Mouse (Mus musculus) macrophage (primary cell): ENCODE results near the gene Wnt7a. TPM values are rescaled to one million over a fixed set of nuclear protein-coding genes. Genes with fewer than 3 reads are reported as not detected.

ENCODE experiments used
- H3K27ac ChIP-seq: fragments of 350-480 bp; formaldehyde crosslinking; 2 replicates; pipeline ENCODE4 v1.9.0; 2021
- H3K36me3 ChIP-seq: fragments of 350-480 bp; formaldehyde crosslinking; 2 replicates; pipeline ENCODE4 v1.9.0; 2021; ENCODE audit errors: inconsistent target
- H3K4me3 ChIP-seq: fragments of 350-480 bp; formaldehyde crosslinking; 2 replicates; pipeline ENCODE4 v1.9.0; 2021; ENCODE audit errors: inconsistent target
- H3K79me2 ChIP-seq: fragments of 350-480 bp; formaldehyde crosslinking; 2 replicates; pipeline ENCODE4 v1.9.0; 2021; ENCODE audit errors: inconsistent target
- WGBS: methylation state at CpG from one replicate; pipeline ENCODE4 v1.1.7; 2026; ENCODE audit warnings: inconsistent platforms; ENCODE audit not compliant: missing documents; 5-methylcytosine and 5-hydroxymethylcytosine counted together
- polyA plus RNA-seq: library from polyadenylated mRNA; stranded (reverse); fragments of 250-400 nt; gene quantifications from 3 replicates; pipeline ENCODE4 v1.2.4, GENCODE M21; 2018; ENCODE audit warnings: inconsistent platforms

Gene Wnt7a
- polyA plus RNA-seq, 1 experiment from 2014 or later: not detected

GRCm38 (mm10) chr6:91410168-91410780 is 889 bp downstream of the Wnt7a start:
- H3K4me3 ChIP-seq: no peak overlapping the region
- no peaks in the 10 kb centered on the region for H3K79me2 ChIP-seq
- WGBS: 4% methylated on average over 25 of the region's 26 CpGs
- no peak overlapping the region for H3K27ac ChIP-seq
- no peaks in the 10 kb centered on the region for H3K36me3 ChIP-seq

GRCm38 (mm10) chr6:91409448-91410167 is 1.6 kb downstream of the Wnt7a start:
- H3K27ac ChIP-seq: no peak overlapping the region
- H3K4me3 ChIP-seq: no peak overlapping the region
- H3K79me2 ChIP-seq: no peaks in the 10 kb centered on the region
- 4% methylated on average over 34 of the region's 34 CpGs for WGBS
- H3K36me3 ChIP-seq: no peaks in the 10 kb centered on the region

GRCm38 (mm10) chr6:91408616-91409015 is 2.5 kb downstream of the Wnt7a start:
- H3K27ac ChIP-seq: no peak overlapping the region
- 84% methylated on average over 13 of the region's 13 CpGs for WGBS

GRCm38 (mm10) chr6:91401591-91401990 is 9.6 kb downstream of the Wnt7a start:
- Histone ChIP-seq H3K4me3 (no peak overlapping the region), H3K79me2 (no peaks in the 10 kb centered on the region), H3K36me3 (no peaks in the 10 kb centered on the region), H3K27ac (no peak overlapping the region)
- 72% methylated on average over 5 of the region's 5 CpGs for WGBS

More at GRCm38 (mm10) chr6:91408616-91409015, 2.5 kb downstream of the Wnt7a start:
- Histone ChIP-seq H3K36me3 (no peaks in the 10 kb centered on the region), H3K4me3 (no peak overlapping the region), H3K79me2 (no peaks in the 10 kb centered on the region)

GRCm38 (mm10) chr6:91400514-91400913 is 10.6 kb downstream of the Wnt7a start:
- Histone ChIP-seq H3K79me2 (no peaks in the 10 kb centered on the region), H3K4me3 (no peak overlapping the region), H3K36me3 (no peaks in the 10 kb centered on the region), H3K27ac (no peak overlapping the region)
- 47% methylated on average over 12 of the region's 12 CpGs for WGBS

- WGBS: 32% methylated on average over 5 of the region's 5 CpGs
- H3K36me3 ChIP-seq: no peaks in the 10 kb centered on the region
- no peak overlapping the region for H3K4me3 ChIP-seq
- H3K79me2 ChIP-seq: no peaks in the 10 kb centered on the region
- no peak overlapping the region for H3K27ac ChIP-seq
Measured at GRCm38 (mm10) chr6:91392475-91393174, 18.5 kb downstream of the Wnt7a start.

DNA sequence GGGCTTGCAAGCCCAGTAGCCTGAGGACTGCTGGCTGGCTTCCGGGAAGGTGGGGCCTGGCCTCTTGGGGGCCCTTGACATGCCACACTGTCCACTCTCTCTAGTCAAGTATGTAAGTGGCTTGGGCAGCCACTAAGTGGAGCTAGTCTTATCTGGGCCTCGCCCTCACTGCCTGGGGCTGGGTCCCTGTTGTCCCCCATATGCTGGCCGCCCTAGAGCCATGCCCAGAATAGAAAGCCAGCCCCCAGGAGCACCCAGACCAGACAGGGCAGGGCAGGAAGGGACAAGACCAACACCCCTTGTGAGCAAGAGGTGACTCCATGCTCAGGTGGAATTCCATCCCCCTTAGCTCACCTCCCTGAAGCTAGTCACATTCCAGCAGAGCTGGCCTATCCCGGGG is 22.0 kb downstream of the Wnt7a start:
- Histone ChIP-seq H3K4me3 (no peak overlapping the region), H3K36me3 (no peaks in the 10 kb centered on the region), H3K27ac (no peak overlapping the region), H3K79me2 (no peaks in the 10 kb centered on the region)
- 91% methylated on average over 4 of the region's 4 CpGs for WGBS

DNA sequence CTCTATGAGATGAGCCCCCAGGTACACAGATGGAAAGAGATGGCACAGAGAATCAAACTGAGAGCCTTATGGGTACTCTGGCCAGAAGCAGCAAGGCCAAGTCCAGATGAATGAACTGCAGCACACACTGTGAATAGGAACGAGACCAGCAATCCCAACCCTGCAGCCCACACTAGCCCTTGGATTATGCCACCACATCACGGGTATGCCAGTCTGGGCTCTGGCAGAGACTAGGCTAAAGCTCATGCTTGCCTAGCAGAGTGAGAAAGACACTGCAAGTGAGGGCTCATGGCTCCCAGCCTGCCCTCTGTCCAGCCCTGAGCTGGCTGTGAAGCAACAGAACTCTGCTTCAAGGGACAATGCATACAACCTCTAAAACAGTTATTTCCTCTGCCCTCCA is 26.7 kb downstream of the Wnt7a start:
- WGBS: 90% methylated on average over 2 of the region's 2 CpGs
- Histone ChIP-seq H3K79me2 (no peaks in the 10 kb centered on the region), H3K36me3 (no peaks in the 10 kb centered on the region), H3K27ac (no peak overlapping the region), H3K4me3 (no peak overlapping the region)

DNA sequence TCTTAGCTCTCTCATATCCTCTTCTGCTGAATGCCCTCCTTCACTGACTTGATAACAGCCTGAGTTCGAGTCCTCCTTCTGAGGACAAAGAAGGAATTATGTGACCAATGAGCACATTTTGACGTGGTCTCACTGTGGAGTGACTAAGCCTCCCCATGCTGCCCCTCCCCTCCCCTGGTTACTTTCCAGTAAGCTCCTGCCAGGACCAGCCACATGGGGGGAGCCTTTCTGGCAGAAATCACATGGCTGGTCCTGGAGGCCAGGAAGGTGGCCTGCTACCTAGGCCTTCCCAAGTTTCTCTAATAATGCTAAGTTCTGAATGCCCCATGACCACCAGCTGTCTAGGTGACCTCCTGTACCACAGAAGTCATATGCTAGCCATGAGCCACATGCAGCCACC is 27.3 kb downstream of the Wnt7a start:
- H3K36me3 ChIP-seq: no peaks in the 10 kb centered on the region
- 90% methylated on average over 2 of the region's 2 CpGs for WGBS
- no peak overlapping the region for H3K4me3 ChIP-seq
- H3K27ac ChIP-seq: no peak overlapping the region
- no peaks in the 10 kb centered on the region for H3K79me2 ChIP-seq

GRCm38 (mm10) chr6:91383303-91383702 is 27.9 kb downstream of the Wnt7a start:
- Histone ChIP-seq H3K79me2 (no peaks in the 10 kb centered on the region), H3K36me3 (no peaks in the 10 kb centered on the region), H3K4me3 (no peak overlapping the region), H3K27ac (no peak overlapping the region)
- 75% methylated on average over 1 of the region's 1 CpGs for WGBS

DNA sequence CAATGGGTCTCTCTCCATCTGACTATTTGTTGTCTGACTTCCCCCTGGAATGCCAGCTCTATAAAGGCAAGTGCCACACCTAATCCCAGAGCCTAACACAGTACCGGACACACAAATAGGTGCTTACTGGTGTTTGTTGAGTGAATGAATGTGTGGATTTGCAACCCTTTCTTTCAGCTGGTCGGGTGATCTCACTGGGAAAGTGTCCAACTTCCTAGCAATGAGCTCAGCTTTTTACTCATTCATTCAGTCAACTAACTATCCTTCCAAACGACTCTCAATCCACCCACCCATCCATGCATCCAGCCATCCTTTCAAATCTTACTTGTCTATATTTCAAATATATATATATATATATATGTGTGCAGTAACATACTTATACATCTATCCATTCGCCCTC is 31.3 kb downstream of the Wnt7a start:
- Histone ChIP-seq H3K27ac (no peak overlapping the region), H3K79me2 (no peaks in the 10 kb centered on the region), H3K4me3 (no peak overlapping the region), H3K36me3 (no peaks in the 10 kb centered on the region)
- 83% methylated on average over 4 of the region's 4 CpGs for WGBS

DNA sequence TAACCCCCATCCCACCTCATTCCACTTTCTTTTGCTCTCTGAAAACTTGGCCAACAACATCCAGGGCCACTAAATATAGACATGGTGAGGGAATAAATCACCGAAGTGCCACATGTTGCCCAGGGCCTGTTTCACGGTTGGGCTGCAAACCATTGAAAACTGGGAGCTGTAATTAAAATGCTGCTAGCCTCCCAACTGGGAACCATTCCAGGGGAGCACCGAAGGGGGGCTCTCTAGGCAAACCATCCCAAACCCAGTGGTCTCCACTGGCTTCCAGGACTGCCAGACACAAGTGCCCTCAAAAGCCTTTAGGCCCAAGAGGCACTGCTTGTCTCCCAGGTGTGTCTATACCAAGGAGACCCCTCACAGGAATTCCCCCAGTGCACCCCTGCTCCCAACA is 31.9 kb downstream of the Wnt7a start:
- WGBS: 81% methylated on average over 3 of the region's 3 CpGs
- H3K36me3 ChIP-seq: no peaks in the 10 kb centered on the region
- H3K4me3 ChIP-seq: no peak overlapping the region
- no peaks in the 10 kb centered on the region for H3K79me2 ChIP-seq
- H3K27ac ChIP-seq: no peak overlapping the region

DNA sequence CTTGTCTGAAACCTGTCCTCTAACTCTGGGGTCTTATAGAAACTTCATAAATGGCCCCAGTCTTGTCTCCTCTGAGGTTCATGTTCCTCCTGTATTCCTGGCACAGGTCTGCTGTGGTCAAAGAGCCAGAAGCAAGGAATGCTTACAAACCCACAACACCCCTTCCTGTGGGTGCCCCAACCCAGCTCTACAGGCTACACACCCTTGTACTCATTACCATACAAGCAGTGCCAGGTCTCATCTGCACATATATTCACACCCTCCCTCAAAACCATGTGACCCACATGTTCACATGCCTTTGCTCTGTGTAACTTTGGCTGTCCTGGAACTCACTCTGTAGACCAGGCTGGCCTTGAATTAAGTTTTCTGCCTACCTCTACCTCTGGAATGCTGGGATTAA is 38.2 kb downstream of the Wnt7a start:
- no peak overlapping the region for H3K27ac ChIP-seq
- H3K4me3 ChIP-seq: no peak overlapping the region
- H3K36me3 ChIP-seq: no peaks in the 10 kb centered on the region
- H3K79me2 ChIP-seq: no peaks in the 10 kb centered on the region

GRCm38 (mm10) chr6:91372586-91372971 is 38.6 kb downstream of the Wnt7a start:
- H3K79me2 ChIP-seq: no peaks in the 10 kb centered on the region
- H3K27ac ChIP-seq: no peak overlapping the region
- WGBS: 16% methylated on average over 3 of the region's 3 CpGs

GRCm38 (mm10) chr6:91371912-91372585 is 39.1 kb downstream of the Wnt7a start:
- H3K79me2 ChIP-seq: no peaks in the 10 kb centered on the region

More at GRCm38 (mm10) chr6:91372586-91372971, 38.6 kb downstream of the Wnt7a start:
- H3K36me3 ChIP-seq: no peaks in the 10 kb centered on the region
- H3K4me3 ChIP-seq: no peak overlapping the region

More at GRCm38 (mm10) chr6:91371912-91372585, 39.1 kb downstream of the Wnt7a start:
- Histone ChIP-seq H3K36me3 (no peaks in the 10 kb centered on the region), H3K27ac (no peak overlapping the region), H3K4me3 (no peak overlapping the region)
